Mouse (Mus musculus): ENCODE data around the gene Gm13275.
A peak's percentile ranks its signal among the peaks of the same experiment; 100 is the strongest.
"Not testable (repeated sequence)": the region's sequence is repeated elsewhere in the genome, so short reads cannot be mapped to it uniquely, and the experiment has no call there.

Gm13275 gene

DNA sequence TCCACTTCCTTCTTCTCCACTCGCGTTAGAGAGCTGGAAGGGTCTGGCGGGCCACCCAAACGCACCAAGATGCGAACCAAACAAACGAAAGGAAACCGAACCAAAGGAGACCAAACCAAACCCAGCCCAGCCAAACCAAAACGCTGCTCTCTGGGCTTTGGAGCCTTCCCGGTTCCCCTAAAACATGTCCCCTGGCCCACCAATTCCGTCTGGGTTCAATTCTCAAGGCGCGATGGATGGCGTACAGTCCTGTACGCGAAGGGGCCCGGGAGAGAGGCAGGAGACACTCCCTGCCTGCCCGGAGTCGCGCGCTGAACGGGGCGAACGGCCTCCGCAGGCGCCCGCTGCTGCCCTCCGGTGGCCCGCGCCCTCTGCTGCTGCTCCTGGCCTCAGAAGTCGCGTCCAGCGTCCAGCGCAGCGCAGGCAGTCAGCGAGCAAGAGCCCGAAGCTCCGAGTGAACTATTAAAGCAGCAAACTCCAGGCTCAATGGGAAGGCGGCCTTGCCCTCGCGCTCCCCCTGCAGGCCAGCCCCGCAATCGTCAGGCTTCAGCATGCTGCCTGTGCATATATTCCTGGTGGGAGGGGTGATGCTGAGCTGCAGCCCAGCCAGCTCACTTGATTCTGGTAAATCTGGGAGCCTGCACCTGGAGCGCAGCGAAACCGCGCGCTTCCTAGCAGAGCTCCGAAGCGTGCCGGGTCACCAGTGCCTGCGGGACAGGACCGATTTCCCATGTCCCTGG, at the start of gene Gm13275:
Gm13275 (plus strand) TSS at position 552 of the 740 bp plus-strand sequence.
- peak; percentile 67 to 74 for DNase-seq

DNA sequence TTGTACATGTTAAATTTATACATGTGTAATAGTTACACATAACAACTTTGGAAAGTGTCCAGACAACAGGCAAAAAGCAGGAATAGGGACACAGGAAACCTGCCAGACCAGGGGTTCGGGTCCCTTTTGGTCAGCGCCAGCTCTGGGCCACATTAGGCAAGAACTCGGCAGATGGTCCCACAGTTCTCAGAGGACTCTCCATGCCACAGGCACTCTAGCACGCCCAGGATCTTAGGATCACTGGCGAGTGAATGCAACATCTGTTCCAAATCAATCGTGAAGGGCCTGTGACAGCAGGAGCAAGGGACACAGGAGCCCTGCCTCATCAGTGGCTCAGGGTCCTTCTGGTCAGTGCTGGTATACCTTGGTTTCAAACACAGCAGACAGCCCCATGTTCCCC, 44.4 kb upstream of the Gm13275 start:
- DNase-seq = no peak

DNA sequence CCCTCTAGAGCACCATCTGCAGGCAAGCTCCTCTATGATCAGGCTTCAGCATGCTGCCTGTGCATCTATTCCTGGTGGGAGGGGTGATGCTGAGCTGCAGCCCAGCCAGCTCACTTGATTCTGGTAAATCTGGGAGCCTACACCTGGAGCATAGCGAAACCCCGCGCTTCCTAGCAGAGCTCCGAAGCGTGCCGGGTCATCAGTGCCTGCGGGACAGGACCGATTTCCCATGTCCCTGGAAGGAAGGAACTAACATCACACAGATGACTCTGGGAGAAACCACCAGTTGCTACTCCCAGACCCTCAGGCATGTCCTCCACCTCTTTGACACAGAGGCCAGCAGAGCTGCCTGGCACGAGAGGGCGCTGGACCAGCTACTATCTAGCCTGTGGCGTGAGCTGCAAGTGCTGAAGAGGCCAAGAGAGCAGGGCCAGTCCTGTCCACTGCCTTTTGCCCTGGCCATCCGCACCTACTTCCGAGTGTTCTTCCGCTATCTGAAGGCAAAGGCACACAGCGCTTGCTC, 39.4 kb upstream of the Gm13275 start, which contains the start of gene Gm13271:
Gm13271 (plus strand) TSS at position 51 of the 523 bp plus-strand sequence.
- peak; percentile 67 to 71 for DNase-seq

DNA sequence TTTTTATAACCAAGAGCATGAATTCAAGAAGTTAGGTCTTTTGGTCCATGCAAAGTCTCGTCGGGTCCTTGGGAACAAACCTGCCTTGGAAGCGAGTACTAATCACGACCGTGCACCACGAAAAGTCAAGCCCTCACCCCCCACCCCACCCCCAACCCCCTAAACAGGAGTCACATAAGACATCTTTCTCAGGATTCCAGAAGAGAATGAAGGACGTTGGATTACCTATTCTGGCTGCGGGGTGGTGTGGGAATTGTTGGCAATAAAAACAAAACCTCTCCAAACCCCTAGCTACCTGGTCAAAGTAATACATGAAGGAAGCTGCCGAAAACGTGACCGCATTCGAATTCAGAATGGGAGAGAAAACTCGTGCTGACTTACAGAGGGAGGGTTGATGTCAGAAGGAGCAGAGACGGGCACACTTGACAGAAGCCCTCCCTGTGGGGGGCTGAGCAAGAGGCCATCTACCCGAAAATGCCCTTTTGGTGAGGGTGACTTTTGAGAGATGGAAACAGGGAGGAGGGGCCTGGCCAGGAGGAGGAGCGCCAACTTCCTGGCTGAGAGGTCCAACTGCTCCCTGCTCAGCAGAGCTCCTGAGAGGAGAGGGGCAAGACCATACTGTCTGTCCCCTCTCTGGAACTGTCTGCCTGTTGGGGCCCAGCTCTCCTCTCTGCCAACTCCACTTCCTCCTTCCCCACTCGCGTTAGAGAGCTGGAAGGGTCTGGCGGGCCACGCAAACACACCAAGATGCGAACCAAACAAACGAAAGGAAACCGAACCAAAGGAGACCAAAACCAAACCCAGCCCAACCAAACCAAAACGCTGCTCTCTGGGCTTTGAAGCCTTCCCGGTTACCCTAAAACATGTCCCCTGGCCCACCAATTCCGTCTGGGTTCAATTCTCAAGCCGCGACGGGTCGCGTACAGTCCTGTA, 37.4 kb upstream of the Gm13275 start:
- peak in 1 of 2 experiments; percentile 12 for DNase-seq

DNA sequence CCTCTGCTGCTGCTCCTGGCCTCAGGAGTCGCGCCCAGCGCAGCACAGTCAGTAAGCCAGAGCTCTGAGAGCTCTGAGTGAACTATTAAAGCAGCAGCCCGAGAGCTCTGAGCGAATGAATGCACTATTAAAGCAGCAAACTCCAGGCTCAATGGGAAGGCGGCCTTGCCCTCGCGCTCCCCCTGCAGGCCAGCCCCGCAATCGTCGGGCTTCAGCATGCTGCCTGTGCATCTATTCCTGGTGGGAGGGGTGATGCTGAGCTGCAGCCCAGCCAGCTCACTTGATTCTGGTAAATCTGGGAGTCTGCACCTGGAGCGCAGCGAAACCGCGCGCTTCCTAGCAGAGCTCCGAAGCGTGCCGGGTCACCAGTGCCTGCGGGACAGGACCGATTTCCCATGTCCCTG, 36.7 kb upstream of the Gm13275 start:
- peak; percentile 90 to 93 for DNase-seq

DNA sequence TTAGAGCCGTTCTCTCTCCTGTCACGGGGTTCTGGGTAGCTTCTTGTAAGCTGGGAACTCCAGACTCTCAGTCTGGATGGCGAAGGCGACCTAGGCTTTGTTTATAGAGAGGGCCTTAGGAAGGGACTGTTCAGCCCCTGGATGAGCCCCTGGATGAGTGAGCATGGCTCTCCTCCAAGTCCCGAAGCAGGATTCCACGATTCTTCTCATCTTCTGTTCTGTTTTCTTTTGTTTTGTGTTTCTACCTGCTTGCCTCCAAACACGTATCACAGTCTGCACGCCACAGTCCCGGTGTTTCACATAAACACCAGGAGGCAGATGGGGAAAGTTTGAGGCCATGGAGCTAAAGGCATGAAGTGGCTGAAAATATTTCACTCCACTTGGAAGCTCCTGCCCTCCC, 35.5 kb upstream of the Gm13275 start:
- DNase-seq = not testable (repeated sequence)

DNA sequence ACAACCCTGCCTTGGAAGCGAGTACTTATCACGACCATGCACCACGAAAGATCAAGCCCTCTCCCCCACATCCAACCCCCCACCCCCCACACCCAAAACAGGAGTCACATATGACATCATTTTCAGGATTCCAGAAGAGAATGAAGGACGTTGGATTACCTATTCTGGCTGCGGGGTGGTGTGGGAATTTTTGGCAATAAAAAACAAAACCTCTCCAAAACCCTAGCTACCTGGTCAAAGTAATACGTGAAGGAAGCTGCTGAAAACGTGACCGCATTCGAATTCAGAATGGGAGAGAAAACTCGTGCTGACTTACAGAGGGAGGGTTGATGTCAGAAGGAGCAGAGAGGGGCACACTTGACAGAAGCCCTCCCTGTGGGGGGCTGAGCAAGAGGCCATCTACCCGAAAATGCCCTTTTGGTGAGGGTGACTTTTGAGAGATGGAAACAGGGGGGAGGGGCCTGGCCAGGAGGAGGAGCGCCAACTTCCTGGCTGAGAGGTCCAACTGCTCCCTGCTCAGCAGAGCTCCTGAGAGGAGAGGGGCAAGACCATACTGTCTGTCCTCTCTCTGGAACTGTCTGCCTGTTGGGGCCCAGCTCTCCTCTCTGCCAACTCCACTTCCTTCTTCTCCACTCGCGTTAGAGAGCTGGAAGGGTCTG, 34.5 kb upstream of the Gm13275 start, which contains the start of gene Gm13283:
Gm13283 (plus strand) TSS at position 510 of the 659 bp plus-strand sequence.
- peak; percentile 33 to 42 for DNase-seq

DNA sequence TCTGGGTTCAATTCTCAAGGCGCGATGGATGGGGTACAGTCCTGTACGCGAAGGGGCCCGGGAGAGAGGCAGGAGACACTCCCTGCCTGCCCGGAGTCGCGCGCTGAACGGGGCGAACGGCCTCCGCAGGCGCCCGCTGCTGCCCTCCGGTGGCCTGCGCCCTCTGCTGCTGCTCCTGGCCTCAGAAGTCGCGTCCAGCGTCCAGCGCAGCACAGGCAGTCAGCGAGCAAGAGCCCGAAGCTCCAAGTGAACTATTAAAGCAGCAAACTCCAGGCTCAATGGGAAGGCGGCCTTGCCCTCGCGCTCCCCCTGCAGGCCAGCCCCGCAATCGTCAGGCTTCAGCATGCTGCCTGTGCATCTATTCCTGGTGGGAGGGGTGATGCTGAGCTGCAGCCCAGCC, 33.9 kb upstream of the Gm13275 start:
- peak; percentile 85 for DNase-seq

DNA sequence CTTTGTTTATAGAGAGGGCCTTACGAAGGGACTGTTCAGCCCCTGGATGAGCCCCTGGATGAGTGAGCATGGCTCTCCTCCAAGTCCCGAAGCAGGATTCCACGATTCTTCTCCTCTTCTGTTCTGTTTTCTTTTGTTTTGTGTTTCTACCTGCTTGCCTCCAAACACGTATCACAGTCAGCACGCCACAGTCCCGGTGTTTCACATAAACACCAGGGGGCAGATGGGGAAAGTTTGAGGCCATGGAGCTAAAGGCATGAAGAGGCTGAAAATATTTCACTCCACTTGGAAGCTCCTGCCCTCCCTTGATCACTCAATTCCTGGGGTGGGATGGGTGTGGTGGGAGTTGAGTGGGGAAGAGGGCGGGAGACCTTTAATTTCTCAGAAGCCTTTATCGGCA, 32.5 kb upstream of the Gm13275 start:
- peak; percentile 57 to 63 for DNase-seq

DNA sequence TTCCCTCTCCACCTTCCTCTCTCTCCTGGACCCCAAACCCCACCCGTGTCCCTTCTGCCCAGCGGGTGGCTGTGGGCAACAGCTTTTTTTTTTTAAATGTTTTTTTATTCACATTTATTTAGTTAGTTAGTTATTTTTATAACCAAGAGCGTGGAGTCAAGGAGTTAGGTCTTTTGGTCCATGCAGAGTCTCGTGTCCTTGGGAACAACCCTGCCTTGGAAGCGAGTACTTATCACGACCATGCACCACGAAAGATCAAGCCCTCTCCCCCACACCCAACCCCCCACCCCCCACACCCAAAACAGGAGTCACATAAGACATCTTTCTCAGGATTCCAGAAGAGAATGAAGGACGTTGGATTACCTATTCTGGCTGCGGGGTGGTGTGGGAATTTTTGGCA, 31.9 kb upstream of the Gm13275 start:
- DNase-seq = not testable (repeated sequence)

DNA sequence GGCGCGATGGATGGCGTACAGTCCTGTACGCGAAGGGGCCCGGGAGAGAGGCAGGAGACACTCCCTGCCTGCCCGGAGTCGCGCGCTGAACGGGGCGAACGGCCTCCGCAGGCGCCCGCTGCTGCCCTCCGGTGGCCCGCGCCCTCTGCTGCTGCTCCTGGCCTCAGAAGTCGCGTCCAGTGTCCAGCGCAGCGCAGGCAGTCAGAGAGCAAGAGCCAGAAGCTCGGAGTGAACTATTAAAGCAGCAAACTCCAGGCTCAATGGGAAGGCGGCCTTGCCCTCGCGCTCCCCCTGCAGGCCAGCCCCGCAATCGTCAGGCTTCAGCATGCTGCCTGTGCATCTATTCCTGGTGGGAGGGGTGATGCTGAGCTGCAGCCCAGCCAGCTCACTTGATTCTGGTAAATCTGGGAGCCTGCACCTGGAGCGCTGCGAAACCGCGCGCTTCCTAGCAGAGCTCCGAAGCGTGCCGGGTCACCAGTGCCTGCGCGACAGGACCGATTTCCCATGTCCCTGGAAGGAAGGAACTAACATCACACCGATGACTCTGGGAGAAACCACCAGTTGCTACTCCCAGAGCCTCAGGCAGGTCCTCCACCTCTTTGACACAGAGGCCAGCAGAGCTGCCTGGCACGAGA, 30.8 kb upstream of the Gm13275 start:
- DNase-seq = peak; percentile 70 to 79

DNA sequence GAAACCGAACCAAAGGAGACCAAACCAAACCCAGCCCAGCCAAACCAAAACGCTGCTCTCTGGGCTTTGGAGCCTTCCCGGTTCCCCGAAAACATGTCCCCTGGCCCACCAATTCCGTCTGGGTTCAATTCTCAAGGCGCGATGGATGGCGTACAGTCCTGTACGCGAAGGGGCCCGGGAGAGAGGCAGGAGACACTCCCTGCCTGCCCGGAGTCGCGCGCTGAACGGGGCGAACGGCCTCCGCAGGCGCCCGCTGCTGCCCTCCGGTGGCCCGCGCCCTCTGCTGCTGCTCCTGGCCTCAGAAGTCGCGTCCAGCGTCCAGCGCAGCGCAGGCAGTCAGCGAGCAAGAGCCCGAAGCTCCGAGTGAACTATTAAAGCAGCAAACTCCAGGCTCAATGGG, 20.8 kb upstream of the Gm13275 start, which contains the start of gene Gm13290:
Gm13290 (plus strand) TSS at position 301 of the 400 bp plus-strand sequence.
- not testable (repeated sequence) for DNase-seq

DNA sequence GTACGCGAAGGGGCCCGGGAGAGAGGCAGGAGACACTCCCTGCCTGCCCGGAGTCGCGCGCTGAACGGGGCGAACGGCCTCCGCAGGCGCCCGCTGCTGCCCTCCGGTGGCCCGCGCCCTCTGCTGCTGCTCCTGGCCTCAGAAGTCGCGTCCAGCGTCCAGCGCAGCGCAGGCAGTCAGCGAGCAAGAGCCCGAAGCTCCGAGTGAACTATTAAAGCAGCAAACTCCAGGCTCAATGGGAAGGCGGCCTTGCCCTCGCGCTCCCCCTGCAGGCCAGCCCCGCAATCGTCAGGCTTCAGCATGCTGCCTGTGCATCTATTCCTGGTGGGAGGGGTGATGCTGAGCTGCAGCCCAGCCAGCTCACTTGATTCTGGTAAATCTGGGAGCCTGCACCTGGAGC, 17.7 kb upstream of the Gm13275 start, which contains the start of gene Gm13289:
Gm13289 (plus strand) TSS at position 301 of the 400 bp plus-strand sequence.
- not testable (repeated sequence) for DNase-seq

DNA sequence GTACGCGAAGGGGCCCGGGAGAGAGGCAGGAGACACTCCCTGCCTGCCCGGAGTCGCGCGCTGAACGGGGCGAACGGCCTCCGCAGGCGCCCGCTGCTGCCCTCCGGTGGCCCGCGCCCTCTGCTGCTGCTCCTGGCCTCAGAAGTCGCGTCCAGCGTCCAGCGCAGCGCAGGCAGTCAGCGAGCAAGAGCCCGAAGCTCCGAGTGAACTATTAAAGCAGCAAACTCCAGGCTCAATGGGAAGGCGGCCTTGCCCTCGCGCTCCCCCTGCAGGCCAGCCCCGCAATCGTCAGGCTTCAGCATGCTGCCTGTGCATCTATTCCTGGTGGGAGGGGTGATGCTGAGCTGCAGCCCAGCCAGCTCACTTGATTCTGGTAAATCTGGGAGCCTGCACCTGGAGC, 14.7 kb upstream of the Gm13275 start, which contains the start of gene Gm13272:
Gm13272 (plus strand) TSS at position 301 of the 400 bp plus-strand sequence.
- not testable (repeated sequence) for DNase-seq

DNA sequence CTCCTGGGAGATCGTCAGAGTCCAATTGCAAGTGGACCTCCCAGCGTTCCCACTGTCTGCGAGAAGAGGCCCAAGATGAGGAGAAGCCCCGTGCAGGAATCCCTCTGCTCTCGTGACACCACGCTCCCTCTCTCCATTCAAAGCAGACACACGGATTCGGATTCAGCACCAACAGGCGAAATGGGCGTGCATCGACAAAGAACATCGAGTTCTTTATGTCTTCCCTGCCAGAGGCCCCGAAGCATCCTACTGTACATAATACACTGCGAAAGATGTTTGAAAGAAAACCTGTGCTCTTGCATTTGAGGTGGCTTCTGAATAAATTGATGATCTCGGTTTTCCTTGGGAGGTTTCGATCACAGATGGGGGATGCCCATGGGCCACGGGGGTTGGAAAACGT, 14.0 kb upstream of the Gm13275 start:
- DNase-seq = not testable (repeated sequence)

DNA sequence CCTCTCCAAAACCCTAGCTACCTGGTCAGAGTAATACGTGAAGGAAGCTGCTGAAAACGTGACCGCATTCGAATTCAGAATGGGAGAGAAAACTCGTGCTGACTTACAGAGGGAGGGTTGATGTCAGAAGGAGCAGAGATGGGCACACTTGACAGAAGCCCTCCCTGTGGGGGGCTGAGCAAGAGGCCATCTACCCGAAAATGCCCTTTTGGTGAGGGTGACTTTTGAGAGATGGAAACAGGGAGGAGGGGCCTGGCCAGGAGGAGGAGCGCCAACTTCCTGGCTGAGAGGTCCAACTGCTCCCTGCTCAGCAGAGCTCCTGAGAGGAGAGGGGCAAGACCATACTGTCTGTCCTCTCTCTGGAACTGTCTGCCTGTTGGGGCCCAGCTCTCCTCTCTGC, 12.5 kb upstream of the Gm13275 start, which contains the start of gene Ifnz:
Ifnz (plus strand) TSS at position 301 of the 400 bp plus-strand sequence.
- DNase-seq = not testable (repeated sequence)

DNA sequence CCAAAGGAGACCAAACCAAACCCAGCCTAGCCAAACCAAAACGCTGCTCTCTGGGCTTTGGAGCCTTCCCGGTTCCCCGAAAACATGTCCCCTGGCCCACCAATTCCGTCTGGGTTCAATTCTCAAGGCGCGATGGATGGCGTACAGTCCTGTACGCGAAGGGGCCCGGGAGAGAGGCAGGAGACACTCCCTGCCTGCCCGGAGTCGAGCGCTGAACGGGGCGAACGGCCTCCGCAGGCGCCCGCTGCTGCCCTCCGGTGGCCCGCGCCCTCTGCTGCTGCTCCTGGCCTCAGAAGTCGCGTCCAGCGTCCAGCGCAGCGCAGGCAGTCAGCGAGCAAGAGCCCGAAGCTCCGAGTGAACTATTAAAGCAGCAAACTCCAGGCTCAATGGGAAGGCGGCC, 12.0 kb upstream of the Gm13275 start:
- not testable (repeated sequence) for DNase-seq

DNA sequence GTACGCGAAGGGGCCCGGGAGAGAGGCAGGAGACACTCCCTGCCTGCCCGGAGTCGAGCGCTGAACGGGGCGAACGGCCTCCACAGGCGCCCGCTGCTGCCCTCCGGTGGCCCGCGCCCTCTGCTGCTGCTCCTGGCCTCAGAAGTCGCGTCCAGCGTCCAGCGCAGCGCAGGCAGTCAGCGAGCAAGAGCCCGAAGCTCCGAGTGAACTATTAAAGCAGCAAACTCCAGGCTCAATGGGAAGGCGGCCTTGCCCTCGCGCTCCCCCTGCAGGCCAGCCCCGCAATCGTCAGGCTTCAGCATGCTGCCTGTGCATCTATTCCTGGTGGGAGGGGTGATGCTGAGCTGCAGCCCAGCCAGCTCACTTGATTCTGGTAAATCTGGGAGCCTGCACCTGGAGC, 8.9 kb upstream of the Gm13275 start, which contains the start of gene Gm13276:
Gm13276 (plus strand) TSS at position 301 of the 400 bp plus-strand sequence.
- DNase-seq = not testable (repeated sequence)

DNA sequence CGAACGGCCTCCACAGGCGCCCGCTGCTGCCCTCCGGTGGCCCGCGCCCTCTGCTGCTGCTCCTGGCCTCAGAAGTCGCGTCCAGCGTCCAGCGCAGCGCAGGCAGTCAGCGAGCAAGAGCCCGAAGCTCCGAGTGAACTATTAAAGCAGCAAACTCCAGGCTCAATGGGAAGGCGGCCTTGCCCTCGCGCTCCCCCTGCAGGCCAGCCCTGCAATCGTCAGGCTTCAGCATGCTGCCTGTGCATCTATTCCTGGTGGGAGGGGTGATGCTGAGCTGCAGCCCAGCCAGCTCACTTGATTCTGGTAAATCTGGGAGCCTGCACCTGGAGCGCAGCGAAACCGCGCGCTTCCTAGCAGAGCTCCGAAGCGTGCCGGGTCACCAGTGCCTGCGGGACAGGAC, 5.9 kb upstream of the Gm13275 start, which contains the start of gene Gm13277:
Gm13277 (plus strand) TSS at position 231 of the 400 bp plus-strand sequence.
- DNase-seq = peak; percentile 71 to 76

DNA sequence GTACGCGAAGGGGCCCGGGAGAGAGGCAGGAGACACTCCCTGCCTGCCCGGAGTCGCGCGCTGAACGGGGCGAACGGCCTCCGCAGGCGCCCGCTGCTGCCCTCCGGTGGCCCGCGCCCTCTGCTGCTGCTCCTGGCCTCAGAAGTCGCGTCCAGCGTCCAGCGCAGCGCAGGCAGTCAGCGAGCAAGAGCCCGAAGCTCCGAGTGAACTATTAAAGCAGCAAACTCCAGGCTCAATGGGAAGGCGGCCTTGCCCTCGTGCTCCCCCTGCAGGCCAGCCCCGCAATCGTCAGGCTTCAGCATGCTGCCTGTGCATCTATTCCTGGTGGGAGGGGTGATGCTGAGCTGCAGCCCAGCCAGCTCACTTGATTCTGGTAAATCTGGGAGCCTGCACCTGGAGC, 3.0 kb upstream of the Gm13275 start, which contains the start of gene Gm13278:
Gm13278 (plus strand) TSS at position 301 of the 400 bp plus-strand sequence.
- not testable (repeated sequence) for DNase-seq

DNA sequence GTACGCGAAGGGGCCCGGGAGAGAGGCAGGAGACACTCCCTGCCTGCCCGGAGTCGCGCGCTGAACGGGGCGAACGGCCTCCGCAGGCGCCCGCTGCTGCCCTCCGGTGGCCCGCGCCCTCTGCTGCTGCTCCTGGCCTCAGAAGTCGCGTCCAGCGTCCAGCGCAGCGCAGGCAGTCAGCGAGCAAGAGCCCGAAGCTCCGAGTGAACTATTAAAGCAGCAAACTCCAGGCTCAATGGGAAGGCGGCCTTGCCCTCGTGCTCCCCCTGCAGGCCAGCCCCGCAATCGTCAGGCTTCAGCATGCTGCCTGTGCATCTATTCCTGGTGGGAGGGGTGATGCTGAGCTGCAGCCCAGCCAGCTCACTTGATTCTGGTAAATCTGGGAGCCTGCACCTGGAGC, 2.8 kb downstream of the Gm13275 start, which contains the start of gene Gm13279:
Gm13279 (plus strand) TSS at position 301 of the 400 bp plus-strand sequence.
- DNase-seq = not testable (repeated sequence)
